Mouse (Mus musculus): ENCODE data around the gene Gm7257. TPM values are rescaled to one million over a fixed set of nuclear protein-coding genes. Genes with fewer than 3 reads are reported as not detected.

Gm7257 gene
- polyA plus RNA-seq (2015; fragmentation: Nextera tagmentation; extraction: Ambion mirVana), result not detected in 2 replicates

DNA sequence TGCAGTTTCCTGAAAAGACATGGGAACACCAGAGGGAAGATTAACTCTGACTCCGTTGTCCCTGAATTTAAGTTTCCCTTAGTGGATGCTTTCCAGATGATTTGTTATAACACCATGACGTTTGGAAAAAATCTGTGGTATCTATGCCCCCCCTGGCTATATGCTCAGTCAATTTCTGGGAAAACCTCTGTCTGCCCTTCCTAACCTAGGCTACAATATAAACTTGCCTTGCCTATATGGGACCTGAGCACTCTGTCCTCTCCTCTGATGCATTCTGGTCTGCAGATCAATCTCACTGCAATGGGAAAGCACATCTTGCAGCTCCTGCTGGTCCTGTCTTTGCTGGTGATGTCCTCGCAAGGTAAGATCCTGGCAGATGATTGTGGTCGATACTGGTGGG lies at the start of gene Gm7257:
Gm7257 (plus strand) TSS at position 301 of the 400 bp plus-strand sequence.
- Histone ChIP-seq H3K27ac (replicated peaks) (no peak within 1 kb of the TSS), H3K27me3 (no peaks in the 10 kb centered on the region), H3K36me3 (no peaks in the 10 kb centered on the region), H3K4me2 (replicated peaks) (no peak within 1 kb of the TSS), H3K9me3 (replicated peaks) (no peaks in the 10 kb centered on the region), H3K4me1 (no peaks in the 10 kb centered on the region), H3K9ac (no peak within 1 kb of the TSS), H3K4me3 (replicated peaks) (no peak within 1 kb of the TSS)
- 72% methylated on average over 4 of the region's 4 CpGs for WGBS
- ATAC-seq (ENCODE audit: insufficient number of reproducible peaks, low FRiP score, low TSS enrichment, low read depth), result no peak

DNA sequence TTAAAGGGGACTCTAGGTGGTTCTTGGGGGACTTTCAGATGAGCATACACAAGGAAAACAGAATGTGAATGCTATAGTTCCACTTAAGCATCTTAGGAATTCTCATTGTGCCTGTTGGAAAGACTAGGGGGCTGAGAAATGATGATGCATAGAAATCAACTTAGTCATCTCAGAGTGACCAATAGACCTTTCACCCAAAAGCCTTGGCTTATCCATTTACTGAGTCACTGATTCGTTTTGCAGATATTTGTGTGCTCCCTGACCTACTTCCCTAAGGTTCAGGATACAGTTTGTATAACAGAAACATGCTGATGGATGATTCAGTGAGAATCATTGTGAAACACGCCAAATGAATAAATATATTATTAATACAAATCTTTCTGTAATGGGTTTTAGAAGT lies 28.7 kb upstream of the Gm7257 start:
- Histone ChIP-seq H3K36me3 (no peaks in the 10 kb centered on the region), H3K4me2 (replicated peaks) (no peak overlapping the region), H3K4me1 (no peaks in the 10 kb centered on the region), H3K4me3 (replicated peaks) (no peak overlapping the region), H3K9me3 (replicated peaks) (0 out of 2 replicates have a peak, but pooled peaks cover 3% of the 10 kb centered on the region), H3K9ac (no peak overlapping the region), H3K27ac (replicated peaks) (no peak overlapping the region), H3K27me3 (no peaks in the 10 kb centered on the region)
- ATAC-seq (ENCODE audit: insufficient number of reproducible peaks, low FRiP score, low TSS enrichment, low read depth), result no peak
- WGBS, result 55% methylated on average over 2 of the region's 2 CpGs

GRCm38 (mm10) chr9:36435051-36435764 lies 3.5 kb downstream of the Gm7257 start:
- Histone ChIP-seq H3K9ac (no peak overlapping the region), H3K4me2 (replicated peaks) (no peak overlapping the region), H3K4me1 (no peaks in the 10 kb centered on the region), H3K4me3 (replicated peaks) (no peak overlapping the region), H3K9me3 (replicated peaks) (no peaks in the 10 kb centered on the region), H3K36me3 (no peaks in the 10 kb centered on the region), H3K27me3 (no peaks in the 10 kb centered on the region), H3K27ac (replicated peaks) (no peak overlapping the region)
- WGBS, result 40% methylated on average over 2 of the region's 2 CpGs
- no peak for ATAC-seq (ENCODE audit: insufficient number of reproducible peaks, low FRiP score, low TSS enrichment, low read depth)

DNA sequence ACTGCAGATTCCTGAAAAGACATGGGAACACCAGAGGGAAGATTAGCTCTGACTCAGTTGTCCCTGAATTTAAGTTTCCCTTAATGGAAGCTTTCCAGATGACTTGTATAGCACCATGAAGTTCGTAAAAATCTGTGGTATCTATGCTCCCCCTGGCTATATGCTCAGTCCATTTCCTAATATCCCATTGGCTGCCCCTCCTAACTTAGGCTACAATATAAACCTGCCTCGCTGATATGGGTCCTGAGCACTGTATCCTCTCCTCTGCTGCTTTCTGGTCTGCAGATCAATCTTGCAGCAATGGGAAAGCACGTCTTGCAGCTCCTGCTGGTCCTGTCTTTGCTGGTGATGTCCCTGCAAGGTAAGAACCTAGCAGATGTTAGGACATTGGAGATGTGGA lies 43.7 kb downstream of the Gm7257 start, which contains the start of gene Gm9513:
Gm9513 (plus strand) TSS at position 301 of the 400 bp plus-strand sequence.
- Histone ChIP-seq H3K4me2 (replicated peaks) (no peak within 1 kb of the TSS), H3K27ac (replicated peaks) (no peak within 1 kb of the TSS), H3K4me3 (replicated peaks) (no peak within 1 kb of the TSS), H3K9ac (no peak within 1 kb of the TSS), H3K9me3 (replicated peaks) (no peaks in the 10 kb centered on the region), H3K27me3 (no peaks in the 10 kb centered on the region), H3K36me3 (no peaks in the 10 kb centered on the region), H3K4me1 (no peaks in the 10 kb centered on the region)
- ATAC-seq (ENCODE audit: insufficient number of reproducible peaks, low FRiP score, low TSS enrichment, low read depth), result no peak
- 63% methylated on average over 3 of the region's 3 CpGs for WGBS

Other genes starting within 250 kb of the Gm7257 start
- not detected in 2 replicates for gene Gm9513, start 43.8 kb downstream of the Gm7257 start, polyA plus RNA-seq (2015; fragmentation: Nextera tagmentation; extraction: Ambion mirVana)
- not detected in 2 replicates for gene Gm5615, start 110.1 kb downstream of the Gm7257 start, polyA plus RNA-seq (2015; fragmentation: Nextera tagmentation; extraction: Ambion mirVana)
- not detected in 2 replicates for gene Gm17689, start 150.8 kb downstream of the Gm7257 start, polyA plus RNA-seq (2015; fragmentation: Nextera tagmentation; extraction: Ambion mirVana)
- not detected in 2 replicates for gene A630095E13Rik, start 211.5 kb downstream of the Gm7257 start, polyA plus RNA-seq (2015; fragmentation: Nextera tagmentation; extraction: Ambion mirVana)